Mouse (Mus musculus) intestine, embryonic 14.5 days (tissue): ENCODE results near the gene Nup133. TPM values are rescaled to one million over a fixed set of nuclear protein-coding genes. Genes with fewer than 3 reads are reported as not detected.

Source experiments
- ATAC-seq: fragments of 200-750 bp; cut with Nextera tagmentation; replicated peaks from 2 replicates; pipeline ENCODE4 v1.8.0; 2017; ENCODE audit warnings: low read depth, moderate number of reproducible peaks, moderate TSS enrichment, moderate library complexity; ENCODE audit not compliant: low FRiP score, low TSS enrichment
- DNase-seq: peaks from one replicate; pipeline ENCODE4 v3.0.0-alpha.2; 2018; ENCODE audit warnings: low spot score
- H3K27ac ChIP-seq: fragments of 300-500 bp; sonication (generic); 2 replicates; pipeline ENCODE4 v1.5.1; 2014; ENCODE audit warnings: low read depth, mild to moderate bottlenecking, control low read depth
- H3K27me3 ChIP-seq: fragments of 300-500 bp; sonication (generic); replicated peaks from 2 replicates; pipeline ENCODE4 v1.6.1; 2014; ENCODE audit warnings: low read length, control low read depth; ENCODE audit not compliant: control insufficient read depth, insufficient read depth
- H3K36me3 ChIP-seq: fragments of 300-500 bp; sonication (generic); 2 replicates; pipeline ENCODE4 v1.6.1; 2014; ENCODE audit warnings: low read length, control low read depth; ENCODE audit not compliant: control insufficient read depth, insufficient read depth
- H3K4me1 ChIP-seq: fragments of 300-500 bp; sonication (generic); replicated peaks from 2 replicates; pipeline ENCODE4 v1.6.1; 2014; ENCODE audit warnings: low read length, control low read depth, mixed read lengths; ENCODE audit not compliant: control insufficient read depth, insufficient read depth
- H3K4me2 ChIP-seq: fragments of 300-500 bp; sonication (generic); 2 replicates; pipeline ENCODE4 v1.6.1; 2014; ENCODE audit warnings: low read length
- H3K4me3 ChIP-seq: fragments of 300-500 bp; sonication (generic); 2 replicates; pipeline ENCODE4 v1.5.1; 2014; ENCODE audit warnings: low read depth, low read length, control low read depth, mixed read lengths
- H3K9ac ChIP-seq: fragments of 300-500 bp; sonication (generic); 2 replicates; pipeline ENCODE4 v1.6.1; 2014; ENCODE audit warnings: mild to moderate bottlenecking, low read length
- H3K9me3 ChIP-seq: fragments of 300-500 bp; sonication (generic); 2 replicates; pipeline ENCODE4 v1.6.1; 2016; ENCODE audit warnings: low read length, control low read depth; ENCODE audit not compliant: control insufficient read depth
- WGBS: fragments of 180-500 bp; shearing (Covaris S2); extraction: QIAGEN DNeasy Blood & Tissue Kit; methylation state at CpG from one replicate; pipeline ENCODE4 v1.1.7; 2014; 5-methylcytosine and 5-hydroxymethylcytosine counted together
- polyA plus RNA-seq: library from polyadenylated mRNA; unstranded; fragments of >200 nt; fragmentation: Nextera tagmentation; extraction: Ambion mirVana; gene quantifications from 2 replicates; pipeline ENCODE4 v1.2.1, GENCODE M21; 2014

Nup133 gene
- polyA plus RNA-seq, 1 experiment from 2014 or later, result 44.3 TPM

DNA sequence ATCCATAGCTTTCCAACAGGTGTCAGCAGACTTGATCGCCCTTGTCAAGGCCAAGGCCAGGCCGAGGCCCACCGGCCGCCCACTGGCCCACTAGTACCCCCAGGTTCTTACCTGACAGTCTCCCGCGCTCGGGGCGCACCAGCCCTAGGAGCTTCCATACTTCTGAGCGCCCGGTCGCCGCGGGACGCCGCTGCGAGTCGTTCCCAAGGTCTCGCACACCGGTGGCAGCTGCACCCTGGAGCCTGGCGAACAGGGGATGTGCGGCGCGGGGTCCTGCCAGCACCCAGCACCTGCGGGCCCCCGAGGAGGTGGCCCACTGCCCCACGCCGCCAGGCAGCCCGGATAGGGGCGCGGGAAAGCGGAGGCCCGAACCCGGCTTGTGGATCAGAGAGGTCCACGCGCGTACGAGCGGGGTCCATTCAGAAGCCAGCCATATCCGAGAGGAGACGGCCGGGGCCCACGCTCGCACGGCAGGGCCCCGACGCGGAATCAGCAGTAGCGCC is 33.3 kb upstream of the Nup133 start:
- Histone ChIP-seq H3K9ac (peak overlapping the region; percentile 70), H3K4me2 (peak overlapping the region; percentile 84), H3K4me1 (peaks cover 27% of the 10 kb centered on the region), H3K9me3 (no peaks in the 10 kb centered on the region), H3K36me3 (no peaks in the 10 kb centered on the region), H3K27me3 (no peaks in the 10 kb centered on the region), H3K4me3 (peak overlapping the region; percentile 82), H3K27ac (peak overlapping the region; percentile 91; the same call in 1 of the 2 replicates)
- whole genome bisulfite sequencing, result under 1% methylated on average over 48 of the region's 48 CpGs
- ATAC-seq (peak; percentile 48), DNase-seq (peak; percentile 84)

DNA sequence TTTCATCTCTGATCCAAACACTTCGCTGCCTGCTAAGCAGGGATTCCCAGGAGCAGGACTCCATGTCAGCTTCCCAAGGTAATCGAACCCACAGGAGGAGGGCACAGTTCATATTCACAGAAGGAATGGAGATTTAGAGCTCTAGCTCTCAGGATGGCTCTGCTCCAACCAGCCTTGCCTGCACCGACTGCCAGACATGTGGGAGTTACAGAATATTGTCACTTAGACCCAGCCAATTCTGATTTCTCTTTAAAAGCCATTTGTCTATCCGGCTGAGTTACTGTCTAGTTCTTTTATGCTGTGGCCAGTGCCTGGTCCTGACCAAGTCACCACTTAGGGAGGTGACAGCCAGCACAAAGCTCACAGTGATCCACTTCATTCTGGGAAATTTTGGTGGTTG is 32.6 kb upstream of the Nup133 start:
- no peak overlapping the region for H3K27ac ChIP-seq
- 0 out of 2 replicates have a peak overlapping the region, but pooled peaks have one; percentile 20 for H3K9ac ChIP-seq
- H3K4me1 ChIP-seq, result peaks cover 27% of the 10 kb centered on the region
- ATAC-seq (no peak), DNase-seq (no peak)
- H3K4me3 ChIP-seq, result peak overlapping the region; percentile 82
- WGBS, result 49% methylated on average over 4 of the region's 4 CpGs
- no peaks in the 10 kb centered on the region for H3K36me3 ChIP-seq
- H3K4me2 ChIP-seq, result peak overlapping the region; percentile 84
- H3K9me3 ChIP-seq, result no peaks in the 10 kb centered on the region
- H3K27me3 ChIP-seq, result no peaks in the 10 kb centered on the region

DNA sequence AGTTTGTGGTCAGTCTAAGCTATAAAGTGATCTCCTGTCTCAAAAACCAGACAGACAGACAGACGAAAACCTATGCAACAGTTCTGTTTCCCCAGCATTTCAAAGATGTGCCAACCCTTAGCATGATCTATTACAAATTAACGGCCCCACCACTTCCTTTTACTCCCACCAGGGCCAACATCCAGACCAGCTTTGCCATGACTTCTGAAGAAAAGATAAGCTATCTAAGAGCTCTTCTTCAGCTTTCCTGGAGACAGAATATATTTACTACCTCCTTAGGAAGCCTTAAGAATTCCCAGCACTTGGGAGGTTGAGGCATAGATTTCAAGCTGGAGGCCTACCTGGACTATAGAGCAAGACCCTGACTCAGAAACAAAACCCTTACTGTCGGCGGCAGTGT is 31.2 kb upstream of the Nup133 start:
- ATAC-seq (no peak), DNase-seq (no peak)
- H3K4me1 ChIP-seq, result peaks cover 27% of the 10 kb centered on the region
- no peaks in the 10 kb centered on the region for H3K9me3 ChIP-seq
- 65% methylated on average over 4 of the region's 4 CpGs for WGBS
- no peak overlapping the region for H3K27ac ChIP-seq
- no peaks in the 10 kb centered on the region for H3K36me3 ChIP-seq
- no peak overlapping the region for H3K4me3 ChIP-seq
- no peak overlapping the region for H3K9ac ChIP-seq
- H3K27me3 ChIP-seq, result no peaks in the 10 kb centered on the region
- H3K4me2 ChIP-seq, result no peak overlapping the region

DNA sequence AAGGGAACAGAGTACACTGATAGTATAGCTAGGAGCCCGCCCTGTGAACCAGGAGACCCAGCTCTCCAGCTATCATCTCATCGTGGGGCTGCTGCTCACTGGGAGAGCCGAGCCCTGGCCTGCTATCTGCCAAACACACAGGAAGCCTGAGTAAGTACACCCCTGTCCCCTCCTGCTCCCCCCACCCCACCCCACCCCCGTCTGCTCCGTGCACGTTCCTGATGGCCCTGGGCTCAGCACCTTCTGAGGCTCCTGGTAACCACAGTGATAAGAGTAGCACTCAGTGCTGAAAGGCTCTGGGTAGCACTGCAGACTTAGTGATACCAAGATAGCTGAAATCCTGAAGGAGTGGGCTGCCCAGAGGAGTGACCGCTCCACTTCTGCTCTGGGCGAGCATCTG is 29.9 kb upstream of the Nup133 start:
- H3K4me3 ChIP-seq, result no peak overlapping the region
- WGBS, result 51% methylated on average over 8 of the region's 8 CpGs
- ATAC-seq (no peak), DNase-seq (no peak)
- H3K4me2 ChIP-seq, result peak overlapping the region; percentile 30; the same call in 1 of the 2 replicates
- H3K9me3 ChIP-seq, result no peaks in the 10 kb centered on the region
- H3K36me3 ChIP-seq, result no peaks in the 10 kb centered on the region
- no peaks in the 10 kb centered on the region for H3K27me3 ChIP-seq
- H3K27ac ChIP-seq, result peak overlapping the region; percentile 67
- H3K4me1 ChIP-seq, result peaks cover 27% of the 10 kb centered on the region
- no peak overlapping the region for H3K9ac ChIP-seq

DNA sequence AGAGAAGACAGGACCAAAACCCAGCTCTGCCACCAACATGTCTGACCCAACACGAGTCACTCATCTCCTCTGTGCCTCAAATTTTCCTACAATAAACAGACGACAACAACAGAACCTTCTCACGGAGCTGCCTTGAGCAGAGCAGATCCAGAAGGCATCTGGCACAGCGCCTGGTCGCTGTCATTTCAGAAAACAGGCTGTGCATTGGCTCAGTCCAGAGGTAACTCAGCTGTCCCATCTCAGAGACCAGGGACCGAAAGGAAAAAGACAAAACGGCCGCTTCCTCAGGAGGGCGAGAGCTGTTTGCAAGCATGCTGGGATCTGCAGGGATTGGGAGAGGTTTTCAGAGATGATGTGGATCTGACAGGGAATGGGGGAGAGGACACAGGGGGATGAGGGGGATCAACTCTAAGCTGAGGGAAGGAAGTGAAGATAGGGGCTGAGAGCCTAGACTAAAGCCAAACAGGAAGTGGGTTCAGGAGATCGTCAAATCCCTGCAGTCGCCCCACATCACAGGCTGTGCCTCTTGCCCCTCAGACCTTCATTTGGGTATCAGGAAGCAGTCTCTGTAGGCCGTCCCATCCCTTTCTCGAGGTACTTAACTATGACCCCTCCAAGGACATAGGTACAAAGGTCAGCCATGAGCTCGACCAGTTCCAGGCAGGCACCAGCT is 29.2 kb upstream of the Nup133 start:
- peak; percentile 66 for DNase-seq
- Histone ChIP-seq H3K36me3 (no peaks in the 10 kb centered on the region), H3K9ac (peak overlapping the region; percentile 3; the same call in 1 of the 2 replicates), H3K4me2 (peak overlapping the region; percentile 30), H3K4me1 (peaks cover 24% of the 10 kb centered on the region), H3K4me3 (no peak overlapping the region), H3K27ac (peak overlapping the region; percentile 67), H3K27me3 (no peaks in the 10 kb centered on the region), H3K9me3 (no peaks in the 10 kb centered on the region)
- ATAC-seq, result no peak
- 23% methylated on average over 14 of the region's 14 CpGs for WGBS

DNA sequence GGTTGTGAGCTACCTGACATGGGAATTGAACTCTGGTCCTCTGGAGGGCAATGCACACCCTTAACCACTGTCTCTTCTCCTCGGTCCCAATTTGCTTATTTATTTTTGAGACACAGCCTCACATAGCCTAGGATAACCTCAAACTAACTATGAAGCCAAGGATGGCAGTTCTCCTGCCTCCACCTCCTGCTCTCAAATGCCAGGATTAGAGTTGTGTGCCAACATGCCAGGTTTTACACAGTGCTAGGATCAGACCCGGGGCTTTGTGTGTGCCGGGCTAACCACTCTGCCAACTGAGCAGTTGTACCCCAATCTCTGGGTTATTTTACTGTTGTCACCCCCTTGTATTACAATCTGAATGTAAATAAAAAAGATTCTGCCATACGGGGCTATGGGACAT is 28.4 kb upstream of the Nup133 start:
- WGBS, result 81% methylated on average over 4 of the region's 4 CpGs
- Histone ChIP-seq H3K4me3 (no peak overlapping the region), H3K36me3 (no peaks in the 10 kb centered on the region), H3K9ac (no peak overlapping the region), H3K4me2 (no peak overlapping the region), H3K27ac (peak overlapping the region; percentile 67; the same call in 1 of the 2 replicates), H3K27me3 (no peaks in the 10 kb centered on the region), H3K4me1 (peaks cover 22% of the 10 kb centered on the region), H3K9me3 (no peaks in the 10 kb centered on the region)
- DNase-seq (no peak), ATAC-seq (no peak)

DNA sequence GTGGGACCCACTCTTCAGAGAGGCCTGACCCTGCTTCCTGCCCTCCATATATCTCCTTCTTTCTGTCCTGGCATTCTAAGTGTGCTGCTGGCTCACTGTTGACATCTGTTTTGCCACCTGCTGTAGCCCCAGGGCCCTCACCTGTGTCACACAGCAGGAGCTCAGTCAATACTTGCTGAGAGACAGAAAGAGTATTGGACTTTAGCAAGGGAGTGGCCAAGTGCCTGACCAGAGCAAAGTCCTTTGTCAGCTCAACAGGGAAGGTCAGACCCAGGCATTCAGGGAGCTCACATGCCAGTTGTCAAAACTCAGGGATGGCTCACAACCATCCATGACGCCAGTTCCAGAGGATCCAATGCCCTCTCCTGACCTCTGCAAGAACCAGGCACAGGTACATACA is 24.4 kb upstream of the Nup133 start:
- no peak for ATAC-seq
- no peaks in the 10 kb centered on the region for H3K9me3 ChIP-seq
- no peak overlapping the region for H3K9ac ChIP-seq
- H3K4me1 ChIP-seq, result peaks cover 7% of the 10 kb centered on the region
- no peak overlapping the region for H3K27ac ChIP-seq
- no peak overlapping the region for H3K4me2 ChIP-seq
- DNase-seq, result no peak
- H3K36me3 ChIP-seq, result peaks cover 3% of the 10 kb centered on the region
- H3K27me3 ChIP-seq, result no peaks in the 10 kb centered on the region
- no peak overlapping the region for H3K4me3 ChIP-seq
- WGBS, result 74% methylated on average over 1 of the region's 1 CpGs

DNA sequence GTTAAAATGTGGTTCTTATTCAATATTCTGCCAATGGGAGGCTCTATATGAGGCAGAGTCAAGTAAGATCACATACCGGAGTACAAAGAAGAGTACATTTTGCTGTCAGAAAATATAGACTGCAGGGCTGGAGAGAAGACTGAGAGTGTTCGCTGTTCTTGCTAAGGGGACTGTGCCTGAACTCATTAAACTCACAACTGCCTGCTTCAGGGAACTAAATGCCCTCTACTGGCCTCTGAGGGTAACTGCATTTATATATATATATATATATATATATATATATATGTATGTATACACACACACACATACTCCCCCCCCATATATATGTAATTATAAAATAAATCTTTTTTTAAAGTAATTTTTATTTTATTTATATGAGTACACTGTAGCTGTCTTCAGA is 17.8 kb upstream of the Nup133 start:
- no peaks in the 10 kb centered on the region for H3K9me3 ChIP-seq
- H3K27me3 ChIP-seq, result no peaks in the 10 kb centered on the region
- peaks cover 38% of the 10 kb centered on the region for H3K36me3 ChIP-seq
- H3K4me2 ChIP-seq, result no peak overlapping the region
- ATAC-seq (no peak), DNase-seq (no peak)
- WGBS, result 74% methylated on average over 2 of the region's 2 CpGs
- no peak overlapping the region for H3K4me3 ChIP-seq
- no peaks in the 10 kb centered on the region for H3K4me1 ChIP-seq
- no peak overlapping the region for H3K27ac ChIP-seq
- H3K9ac ChIP-seq, result no peak overlapping the region

DNA sequence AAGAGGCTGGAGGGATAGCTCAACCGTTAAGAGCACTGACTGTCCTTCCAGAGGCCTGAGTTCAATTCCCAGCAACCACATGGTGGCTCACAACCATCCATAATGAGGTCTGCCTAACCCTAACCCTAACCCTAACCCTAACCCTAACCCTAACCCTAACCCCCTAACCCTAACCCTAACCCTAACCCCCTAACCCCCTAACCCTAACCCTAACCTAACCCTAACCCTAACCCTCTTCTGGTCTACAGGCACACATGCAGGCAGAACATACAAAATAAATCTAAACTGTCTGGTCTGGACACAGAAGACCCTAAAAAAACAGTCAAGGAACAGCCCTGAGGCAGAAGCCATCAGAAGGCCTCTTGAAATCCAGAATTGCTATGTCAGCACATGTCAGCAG is 12.3 kb upstream of the Nup133 start:
- no peak overlapping the region for H3K4me3 ChIP-seq
- 75% methylated on average over 1 of the region's 1 CpGs for WGBS
- peaks cover 62% of the 10 kb centered on the region for H3K36me3 ChIP-seq
- no peak overlapping the region for H3K4me2 ChIP-seq
- no peak for DNase-seq
- H3K4me1 ChIP-seq, result no peaks in the 10 kb centered on the region
- no peak overlapping the region for H3K9ac ChIP-seq
- no peak for ATAC-seq
- H3K27ac ChIP-seq, result no peak overlapping the region
- no peaks in the 10 kb centered on the region for H3K9me3 ChIP-seq
- no peaks in the 10 kb centered on the region for H3K27me3 ChIP-seq
